Mouse (Mus musculus) common myeloid progenitor, adult 5-6 weeks (primary cell): Measurements from ENCODE around the gene Akap14. TPM values are rescaled to one million over a fixed set of nuclear protein-coding genes. Genes with fewer than 3 reads are reported as not detected.
"Not testable (repeated sequence)": the region's sequence is repeated elsewhere in the genome, so short reads cannot be mapped to it uniquely, and the experiment has no call there.

ENCODE experiments used
- ATAC-seq: replicated peaks from 2 replicates; pipeline ENCODE4 v1.8.0; 2016; ENCODE audit warnings: low read depth, mild to moderate bottlenecking, moderate TSS enrichment, inconsistent platforms; ENCODE audit not compliant: poor library complexity, severe bottlenecking
- total RNA-seq: library from RNA; stranded (forward); fragments of 200-1000, 187-1606 nt; gene quantifications from 2 replicates; pipeline ENCODE4 v1.2.3, GENCODE M21; 2017

Gene Akap14
- not detected in 2 replicates for total RNA-seq

GRCm38 (mm10) chrX:37168742-37169141, at the start of gene Akap14:
TSS of gene Akap14 (minus strand) at chrX:37168842.
- no peak for ATAC-seq

GRCm38 (mm10) chrX:37210941-37211340, 42.3 kb upstream of the Akap14 start, which contains the start of gene Gm9:
TSS of gene Gm9 (minus strand) at chrX:37211041.
- no peak for ATAC-seq

- ATAC-seq, result no peak
Observed at GRCm38 (mm10) chrX:37198676-37199075, 30.0 kb upstream of the Akap14 start.

GRCm38 (mm10) chrX:37191744-37192379, 23.2 kb upstream of the Akap14 start:
- peak; percentile 15; the same call in 1 of the 2 replicates for ATAC-seq

GRCm38 (mm10) chrX:37191105-37191743, 22.6 kb upstream of the Akap14 start, which contains the start of the genes Ndufa1 and Rnf113a1:
TSS of gene Ndufa1 (minus strand) at chrX:37191163.
TSS of gene Rnf113a1 (plus strand) at chrX:37191245.
- ATAC-seq, result peak; percentile 98

GRCm38 (mm10) chrX:37190755-37191104, 22.1 kb upstream of the Akap14 start:
- peak; percentile 22; the same call in 1 of the 2 replicates for ATAC-seq

- ATAC-seq, result not testable (repeated sequence)
Observed at GRCm38 (mm10) chrX:37184401-37184800, 15.8 kb upstream of the Akap14 start.

- peak; percentile 90 for ATAC-seq
Observed at GRCm38 (mm10) chrX:37167085-37167484, 1.6 kb downstream of the Akap14 start.

- no peak for ATAC-seq
Observed at GRCm38 (mm10) chrX:37163115-37163514, 5.5 kb downstream of the Akap14 start.

- ATAC-seq, result no peak
Observed at GRCm38 (mm10) chrX:37161169-37161568, 7.5 kb downstream of the Akap14 start.

- no peak for ATAC-seq
Observed at GRCm38 (mm10) chrX:37157839-37158238, 10.8 kb downstream of the Akap14 start.

GRCm38 (mm10) chrX:37144954-37145353, 23.7 kb downstream of the Akap14 start:
- ATAC-seq, result peak; percentile 97

- ATAC-seq, result not testable (repeated sequence)
Observed at GRCm38 (mm10) chrX:37144498-37144897, 24.1 kb downstream of the Akap14 start.

- no peak for ATAC-seq
Observed at GRCm38 (mm10) chrX:37141732-37142131, 26.9 kb downstream of the Akap14 start.

- peak; percentile 97 for ATAC-seq
Observed at GRCm38 (mm10) chrX:37126671-37127358, 41.8 kb downstream of the Akap14 start, which contains the start of gene Nkap. TSS of gene Nkap (plus strand) at chrX:37126795.

- ATAC-seq, result no peak
Observed at GRCm38 (mm10) chrX:37125511-37125910, 43.1 kb downstream of the Akap14 start.

- ATAC-seq, result no peak
Observed at GRCm38 (mm10) chrX:37120212-37120611, 48.4 kb downstream of the Akap14 start.

GRCm38 (mm10) chrX:37119585-37119984, 49.1 kb downstream of the Akap14 start:
- ATAC-seq, result no peak

- ATAC-seq, result no peak
Observed at GRCm38 (mm10) chrX:37117085-37117484, 51.6 kb downstream of the Akap14 start.

GRCm38 (mm10) chrX:37110881-37111193, 57.8 kb downstream of the Akap14 start:
- no peak for ATAC-seq
